Mouse (Mus musculus) mature B cell (primary cell): ENCODE measurements around the gene Ube2h.

Source experiments
- in situ Hi-C: fragments of 300-500 bp; cut with MboI; formaldehyde crosslinking; loops from 2 replicates; pipeline ENCODE4 v1.14.3; 2019

Gene Ube2h

GRCm38 (mm10) chr6:30167192-30167591, 137.1 kb downstream of the Ube2h start:
- in situ Hi-C loops, result no loop called here

- in situ Hi-C loops, result no loop called here
These were observed 138.0 kb downstream of the Ube2h start for GRCm38 (mm10) chr6:30166349-30166748.

- in situ Hi-C loops, result no loop called here
These were observed 142.2 kb downstream of the Ube2h start for GRCm38 (mm10) chr6:30162091-30162490.

- in situ Hi-C loops, result no loop called here
These were observed 142.7 kb downstream of the Ube2h start for GRCm38 (mm10) chr6:30161618-30162017.
